8 mouse cellular contexts compared by ENCODE assay signal in the genomic region with DNA sequence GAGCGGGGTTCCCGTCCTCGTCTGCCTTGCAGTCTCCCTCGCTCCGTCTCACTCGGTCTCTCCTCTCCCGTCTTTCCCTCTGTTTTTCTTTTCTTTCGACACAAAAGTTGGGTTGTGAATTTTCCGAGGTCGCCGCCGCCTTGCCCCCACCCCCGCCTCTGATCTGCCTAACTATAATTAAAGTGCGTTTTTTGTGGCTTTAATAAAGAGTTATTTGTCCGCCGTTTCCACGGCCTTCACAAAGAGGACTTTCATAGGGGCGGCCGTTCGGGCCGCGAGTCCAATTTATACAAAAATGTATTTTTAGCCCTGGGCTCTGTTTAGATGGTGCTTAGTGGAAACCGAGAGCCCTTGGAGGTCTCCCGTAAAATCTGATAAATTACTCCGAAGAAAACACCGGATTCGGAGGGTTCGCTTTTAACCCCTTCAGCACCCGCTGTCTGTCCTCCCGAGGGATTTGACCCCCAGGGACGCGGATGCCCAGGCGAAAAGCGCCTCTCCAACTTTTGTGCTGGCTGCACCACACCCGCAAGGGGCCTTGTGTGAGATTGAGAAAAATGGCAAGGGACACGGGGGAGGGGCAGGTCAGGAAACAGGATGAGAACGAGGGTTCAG. TPM values are rescaled to one million over a fixed set of nuclear protein-coding genes. Genes with fewer than 3 reads are reported as not detected.
A peak's percentile ranks its signal among the peaks of the same experiment; 100 is the strongest.
DNase-seq lines count a peak whose midpoint lies in the region; ATAC-seq and TF ChIP-seq lines count a peak whose summit lies in the region.

No protein-coding gene starts in this region.

- no peak for ATAC-seq in lung, embryonic 14.5 days (ENCODE audit: insufficient read depth)
- ATAC-seq in limb, embryonic 11.5 days (ENCODE audit: insufficient number of reproducible peaks, low FRiP score, low TSS enrichment, low read depth): no peak

- no peak for TF ChIP-seq POLR2A in olfactory bulb, adult 2 months (IDR thresholded peaks at IDR 0.05; ENCODE audit: insufficient read depth, low read depth, low read length)

- no peaks in the 10 kb centered on the region for H3K9me3 ChIP-seq in lung, embryonic 14.5 days (ENCODE audit: low read depth, low read length)
- H3K9me3 ChIP-seq in heart, embryonic 10.5 days: no peaks in the 10 kb centered on the region
- H3K9me3 ChIP-seq in limb, embryonic 11.5 days (ENCODE audit: control insufficient read depth, low read length): no peaks in the 10 kb centered on the region

- peak; percentile 41 for DNase-seq in lung, embryonic 14.5 days
- DNase-seq in lung, postnatal 14 days: no peak
- peak; percentile 73 for DNase-seq in heart, embryonic 10.5 days (ENCODE audit: low spot score)
- peak; percentile 73 for DNase-seq in limb, embryonic 11.5 days (ENCODE audit: low spot score)
- DNase-seq in urinary bladder, postnatal 36 days (ENCODE audit: low spot score in 2 of 2): no peak
- DNase-seq in adrenal gland, postnatal 36 days: no peak
- no peak for DNase-seq in cerebellum, adult 11 months

- no peak overlapping the region; the same call in 1 of the 2 replicates for H3K27ac ChIP-seq in lung, embryonic 14.5 days (ENCODE audit: low read depth)
- H3K27ac ChIP-seq in heart, embryonic 10.5 days: peak overlapping the region; percentile 24; the same call in 1 of the 2 replicates
- peak overlapping the region; percentile 97 for H3K27ac ChIP-seq in limb, embryonic 11.5 days (replicated peaks; ENCODE audit: low read depth, low read length)
- H3K27ac ChIP-seq in olfactory bulb, adult 2 months (ENCODE audit: insufficient read depth, low read depth, low read length): no peak overlapping the region

- peak overlapping the region; percentile 46 for H3K4me3 ChIP-seq in lung, embryonic 14.5 days (ENCODE audit: low read depth, low read length)
- H3K4me3 ChIP-seq in heart, embryonic 10.5 days: peak overlapping the region; percentile 64
- peak overlapping the region; percentile 82 for H3K4me3 ChIP-seq in limb, embryonic 11.5 days (ENCODE audit: low read depth, low read length)
- H3K4me3 ChIP-seq in olfactory bulb, adult 2 months (ENCODE audit: insufficient read depth, low read depth, low read length): 0 out of 2 replicates have a peak overlapping the region, but pooled peaks have one; percentile 2

- H3K27me3 ChIP-seq in lung, embryonic 14.5 days (ENCODE audit: insufficient read depth, low read length): peaks cover 90% of the 10 kb centered on the region
- peaks cover 96% of the 10 kb centered on the region for H3K27me3 ChIP-seq in heart, embryonic 10.5 days (ENCODE audit: insufficient read depth, poor library complexity, severe bottlenecking)
- H3K27me3 ChIP-seq in limb, embryonic 11.5 days (ENCODE audit: control insufficient read depth, insufficient read depth, low read length): peaks cover 2% of the 10 kb centered on the region; the same call in 1 of the 2 replicates

- H3K36me3 ChIP-seq in lung, embryonic 14.5 days (ENCODE audit: insufficient read depth): no peaks in the 10 kb centered on the region
- no peaks in the 10 kb centered on the region for H3K36me3 ChIP-seq in heart, embryonic 10.5 days
- peaks cover 2% of the 10 kb centered on the region for H3K36me3 ChIP-seq in limb, embryonic 11.5 days (ENCODE audit: control insufficient read depth, insufficient read depth, low read length)

- peaks cover 29% of the 10 kb centered on the region for H3K4me1 ChIP-seq in lung, embryonic 14.5 days (ENCODE audit: insufficient read depth)
- H3K4me1 ChIP-seq in heart, embryonic 10.5 days: peaks cover 70% of the 10 kb centered on the region
- peaks cover 34% of the 10 kb centered on the region for H3K4me1 ChIP-seq in limb, embryonic 11.5 days (ENCODE audit: control insufficient read depth, insufficient read depth, low read length)
- peaks cover 57% of the 10 kb centered on the region for H3K4me1 ChIP-seq in olfactory bulb, adult 2 months (ENCODE audit: control insufficient read depth, insufficient read depth, low read length)

- no peak for TF ChIP-seq CTCF in lung, embryonic 14.5 days (IDR thresholded peaks at IDR 0.05; ENCODE audit: low read depth)
- no peak for TF ChIP-seq CTCF in olfactory bulb, adult 2 months (IDR thresholded peaks at IDR 0.05; ENCODE audit: insufficient read depth, low read depth, low read length)

- H3K9ac ChIP-seq in lung, embryonic 14.5 days: peak overlapping the region; percentile 15; the same call in 1 of the 2 replicates
- H3K9ac ChIP-seq in limb, embryonic 11.5 days (ENCODE audit: low read length): peak overlapping the region; percentile 96

- H3K4me2 ChIP-seq in lung, embryonic 14.5 days: peak overlapping the region; percentile 87
- H3K4me2 ChIP-seq in limb, embryonic 11.5 days (ENCODE audit: low read depth, severe bottlenecking): peak overlapping the region; percentile 86

- under 1% methylated on average over 37 of the region's 37 CpGs for WGBS in lung, embryonic 14.5 days
- WGBS in heart, embryonic 10.5 days: under 1% methylated on average over 37 of the region's 37 CpGs
- 0% methylated on average over 37 of the region's 37 CpGs for WGBS in limb, embryonic 11.5 days
- under 1% methylated on average over 37 of the region's 37 CpGs for WGBS in olfactory bulb, adult 2 months

RNA-seq across cellular contexts. Expression of a gene that starts 7.9 kb away (rescaled TPM):
- 1.6 and 2.2 TPM in 2 replicates for polyA plus RNA-seq in lung, embryonic 14.5 days (2014; fragmentation: Nextera tagmentation; extraction: Ambion mirVana)
- 2.3 and 2.7 TPM in 2 replicates for polyA plus RNA-seq in heart, embryonic 10.5 days (2016; fragmentation: Nextera tagmentation; extraction: Ambion mirVana)
- 35.0 and 37.6 TPM in 2 replicates for polyA plus RNA-seq in limb, embryonic 11.5 days (2014; fragmentation: Nextera tagmentation; extraction: Ambion mirVana)
- polyA plus RNA-seq in olfactory bulb, adult 2 months (2012; ENCODE audit: insufficient read depth, insufficient read length, low replicate concordance, missing spikeins): not detected in 2 replicates
- total RNA-seq in adrenal gland, postnatal 36 days (2021): 10 to 100 TPM in 1 of 2 experiments, 1 to 10 TPM in 1; 7.1 to 14.1 TPM

Comparison
In these comparisons a context has a peak if more than half of its experiments do, and no peak if none do; other contexts are left out.
1. DNase-seq: peak in lung, embryonic 14.5 days (single experiment), heart, embryonic 10.5 days (single experiment) and limb, embryonic 11.5 days (single experiment); none in lung, postnatal 14 days (single experiment), urinary bladder, postnatal 36 days (0 of 2), adrenal gland, postnatal 36 days (0 of 2) and cerebellum, adult 11 months (single experiment).
2. H3K27ac ChIP-seq: peak in heart, embryonic 10.5 days (single experiment) and limb, embryonic 11.5 days (single experiment); none in lung, embryonic 14.5 days (single experiment) and olfactory bulb, adult 2 months (single experiment).
3. H3K4me3 ChIP-seq: peak in every context shown above with its lines; median percentile 82 in limb, embryonic 11.5 days; 64 in heart, embryonic 10.5 days; 46 in lung, embryonic 14.5 days; 2 in olfactory bulb, adult 2 months.